Mouse (Mus musculus) intestine, postnatal 0 days (tissue): ENCODE measurements at regions not wholly inside any gene's neighbourhood (a gene's known extent, or its start where the extent isn't known, plus 50 kb on each side); places are given as distances from the start of the nearest gene placed in this dataset.

Experiments used
- ATAC-seq: fragments of 200-750 bp; cut with Nextera tagmentation; 2 replicates; pipeline ENCODE4 v1.8.0; 2017; ENCODE audit warnings: mild to moderate bottlenecking, moderate TSS enrichment, moderate library complexity
- H3K27ac ChIP-seq: fragments of 300-500 bp; sonication (generic); 2 replicates; pipeline ENCODE4 v1.5.1; 2014; ENCODE audit warnings: mild to moderate bottlenecking, low read depth, low read length, moderate library complexity
- H3K27me3 ChIP-seq: fragments of 300-500 bp; sonication (generic); replicated peaks from 2 replicates; pipeline ENCODE4 v1.6.1; 2014; ENCODE audit warnings: low read length, mixed read lengths; ENCODE audit not compliant: control insufficient read depth, insufficient read depth
- H3K36me3 ChIP-seq: fragments of 300-500 bp; sonication (generic); 2 replicates; pipeline ENCODE4 v1.6.1; 2014; ENCODE audit warnings: mild to moderate bottlenecking, moderate library complexity; ENCODE audit not compliant: control insufficient read depth, insufficient read depth
- H3K4me1 ChIP-seq: fragments of 300-500 bp; sonication (generic); replicated peaks from 2 replicates; pipeline ENCODE4 v1.6.1; 2014; ENCODE audit warnings: antibody characterized with exemption, low read length, mixed read lengths; ENCODE audit not compliant: control insufficient read depth, insufficient read depth
- H3K4me2 ChIP-seq: fragments of 300-500 bp; sonication (generic); replicated peaks from 2 replicates; pipeline ENCODE4 v1.6.1; 2014; ENCODE audit warnings: low read depth, mild to moderate bottlenecking, moderate library complexity
- H3K4me3 ChIP-seq: fragments of 300-500 bp; sonication (generic); 2 replicates; pipeline ENCODE4 v1.5.1; 2014; ENCODE audit warnings: low read depth, low read length
- H3K9ac ChIP-seq: fragments of 300-500 bp; sonication (generic); 2 replicates; pipeline ENCODE4 v1.6.1; 2014; ENCODE audit warnings: mild to moderate bottlenecking, low read depth, low read length
- H3K9me3 ChIP-seq: fragments of 300-500 bp; sonication (generic); 2 replicates; pipeline ENCODE4 v1.6.1; 2016; ENCODE audit warnings: mixed run types; ENCODE audit not compliant: control insufficient read depth
- CTCF ChIP-seq: sonication (generic); IDR thresholded peaks from 2 replicates; pipeline ENCODE4 v1.5.1; 2016; ENCODE audit warnings: low read depth, mild to moderate bottlenecking, control low read depth, antibody characterized with exemption, moderate library complexity
- WGBS: fragments of 180-500 bp; shearing (Covaris S2); extraction: QIAGEN DNeasy Blood & Tissue Kit; methylation state at CpG from one replicate; pipeline ENCODE4 v1.1.7; 2014; 5-methylcytosine and 5-hydroxymethylcytosine counted together

- no peak for TF ChIP-seq CTCF
- H3K27ac ChIP-seq: no peak overlapping the region
- H3K9me3 ChIP-seq: no peaks in the 10 kb centered on the region
- no peaks in the 10 kb centered on the region for H3K4me1 ChIP-seq
- H3K4me2 ChIP-seq: no peak overlapping the region
- no peak overlapping the region for H3K4me3 ChIP-seq
- 57% methylated on average over 2 of the region's 2 CpGs for WGBS
- no peaks in the 10 kb centered on the region for H3K27me3 ChIP-seq
- H3K9ac ChIP-seq: no peak overlapping the region
- H3K36me3 ChIP-seq: no peaks in the 10 kb centered on the region
- no peak for ATAC-seq
These were observed 123.2 kb downstream of the Atp6ap1l start for GRCm38 (mm10) chr13:90781974-90782373.

DNA sequence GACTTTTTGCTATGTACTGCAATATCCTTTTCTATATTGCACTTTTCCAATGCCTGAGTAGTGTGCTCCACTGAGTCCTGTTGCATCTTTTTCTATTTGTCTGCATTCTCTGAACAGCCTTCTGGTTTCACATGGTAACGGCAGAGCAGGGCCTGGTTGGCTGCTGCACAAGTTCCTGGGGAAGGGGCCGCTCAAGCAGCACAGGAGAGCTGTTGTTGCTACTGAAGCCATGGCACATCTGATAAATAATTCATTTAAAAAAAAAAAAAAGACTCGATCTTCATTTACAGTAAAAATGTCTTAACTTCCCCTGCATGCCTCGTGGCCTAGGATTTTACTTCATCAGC is 127.2 kb downstream of the Atp6ap1l start:
- Histone ChIP-seq H3K9me3 (no peaks in the 10 kb centered on the region), H3K4me2 (no peak overlapping the region), H3K9ac (no peak overlapping the region), H3K4me3 (no peak overlapping the region), H3K36me3 (no peaks in the 10 kb centered on the region), H3K27me3 (no peaks in the 10 kb centered on the region), H3K4me1 (no peaks in the 10 kb centered on the region), H3K27ac (no peak overlapping the region)
- no peak for TF ChIP-seq CTCF
- no peak for ATAC-seq
- 73% methylated on average over 4 of the region's 4 CpGs for WGBS

GRCm38 (mm10) chr13:90777123-90777951 is 127.8 kb downstream of the Atp6ap1l start:
- H3K4me1 ChIP-seq: no peaks in the 10 kb centered on the region
- ATAC-seq: no peak
- no peak overlapping the region for H3K4me3 ChIP-seq
- H3K9me3 ChIP-seq: no peaks in the 10 kb centered on the region
- no peaks in the 10 kb centered on the region for H3K36me3 ChIP-seq
- no peaks in the 10 kb centered on the region for H3K27me3 ChIP-seq
- H3K27ac ChIP-seq: no peak overlapping the region
- TF ChIP-seq CTCF: no peak
- no peak overlapping the region for H3K9ac ChIP-seq
- H3K4me2 ChIP-seq: no peak overlapping the region
- 89% methylated on average over 5 of the region's 5 CpGs for WGBS

GRCm38 (mm10) chr13:90762154-90762553 is 143.0 kb downstream of the Atp6ap1l start:
- Histone ChIP-seq H3K9me3 (no peaks in the 10 kb centered on the region), H3K4me1 (no peaks in the 10 kb centered on the region), H3K36me3 (no peaks in the 10 kb centered on the region), H3K9ac (no peak overlapping the region), H3K4me3 (no peak overlapping the region), H3K27me3 (no peaks in the 10 kb centered on the region), H3K4me2 (no peak overlapping the region), H3K27ac (no peak overlapping the region)
- no peak for TF ChIP-seq CTCF
- 65% methylated on average over 2 of the region's 2 CpGs for WGBS
- no peak; the same call in 1 of the 2 replicates for ATAC-seq

DNA sequence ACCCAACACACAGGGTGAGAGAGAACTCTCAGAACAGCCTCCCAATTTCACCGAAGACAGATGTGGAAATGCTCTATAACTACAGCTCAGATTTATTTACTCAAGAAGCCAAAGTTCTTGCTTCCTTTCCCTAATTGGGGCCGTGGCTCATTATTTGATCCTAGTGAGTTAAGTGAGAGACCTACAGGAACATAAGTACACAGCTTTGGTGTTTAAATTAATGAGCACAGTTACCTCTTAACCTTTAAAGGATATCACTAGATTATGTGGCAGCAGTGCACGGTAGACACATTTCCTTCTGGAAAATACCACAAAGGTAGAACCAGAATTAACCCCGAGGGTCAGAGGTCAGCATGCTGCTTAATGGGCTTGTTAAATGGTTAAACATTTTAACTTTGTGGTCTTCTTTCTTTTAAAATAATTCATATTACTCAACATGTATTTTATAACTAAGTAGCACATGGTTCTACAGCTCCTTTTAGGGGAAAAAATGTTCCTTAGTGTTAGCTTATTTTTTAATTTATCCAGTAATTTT is 144.6 kb downstream of the Atp6ap1l start:
- TF ChIP-seq CTCF: no peak
- H3K36me3 ChIP-seq: no peaks in the 10 kb centered on the region
- H3K4me3 ChIP-seq: no peak overlapping the region
- no peak overlapping the region for H3K9ac ChIP-seq
- no peaks in the 10 kb centered on the region for H3K9me3 ChIP-seq
- 56% methylated on average over 4 of the region's 4 CpGs for WGBS
- H3K4me1 ChIP-seq: no peaks in the 10 kb centered on the region
- H3K4me2 ChIP-seq: no peak overlapping the region
- no peaks in the 10 kb centered on the region for H3K27me3 ChIP-seq
- ATAC-seq: no peak
- no peak overlapping the region for H3K27ac ChIP-seq

DNA sequence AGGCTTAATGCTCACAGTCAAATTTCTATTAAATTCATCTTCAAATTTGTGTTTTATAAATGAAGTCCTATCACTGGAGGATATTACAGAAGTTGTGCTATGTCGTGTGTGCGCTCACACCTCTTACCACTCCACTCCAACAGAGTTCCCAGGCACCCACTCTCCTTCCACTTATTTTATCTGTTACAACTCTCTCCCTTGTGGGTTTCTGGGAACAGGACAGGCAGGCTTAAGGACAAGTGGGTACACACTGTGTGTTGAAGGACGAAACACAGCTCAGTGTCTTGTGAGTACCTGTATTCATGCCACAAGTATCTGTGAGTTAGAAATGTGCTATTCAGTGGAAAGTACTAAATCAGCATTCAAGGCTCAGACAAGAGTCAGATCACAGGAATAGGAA is 150.7 kb downstream of the Atp6ap1l start:
- no peak for ATAC-seq
- Histone ChIP-seq H3K9me3 (no peaks in the 10 kb centered on the region), H3K27me3 (no peaks in the 10 kb centered on the region), H3K9ac (no peak overlapping the region), H3K36me3 (no peaks in the 10 kb centered on the region), H3K4me3 (no peak overlapping the region), H3K4me1 (no peaks in the 10 kb centered on the region), H3K27ac (no peak overlapping the region), H3K4me2 (no peak overlapping the region)
- TF ChIP-seq CTCF: no peak
- WGBS: 88% methylated on average over 3 of the region's 3 CpGs

DNA sequence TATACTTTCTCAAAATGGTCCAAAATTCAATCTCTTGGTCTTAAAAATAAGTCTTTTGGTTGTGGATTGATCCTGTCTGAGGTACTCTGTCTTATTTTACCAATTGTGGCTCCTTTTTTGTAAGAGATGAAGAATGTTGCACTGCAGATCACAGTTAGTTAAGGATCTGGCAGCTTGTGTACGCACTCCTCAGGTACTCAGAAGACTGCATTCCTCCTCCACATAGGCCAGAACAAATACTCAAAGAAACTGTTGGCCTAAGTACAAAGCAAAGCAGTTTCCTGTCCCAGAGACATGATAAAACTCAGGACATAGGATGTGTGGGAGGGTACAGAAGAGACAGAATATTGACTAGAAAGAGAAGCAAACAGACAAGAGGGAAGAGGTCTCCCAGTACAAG is 155.4 kb downstream of the Atp6ap1l start:
- Histone ChIP-seq H3K4me1 (no peaks in the 10 kb centered on the region), H3K27ac (no peak overlapping the region), H3K36me3 (no peaks in the 10 kb centered on the region), H3K27me3 (no peaks in the 10 kb centered on the region), H3K9ac (no peak overlapping the region), H3K4me3 (no peak overlapping the region), H3K9me3 (no peaks in the 10 kb centered on the region), H3K4me2 (no peak overlapping the region)
- ATAC-seq: no peak
- WGBS: 80% methylated on average over 1 of the region's 1 CpGs
- TF ChIP-seq CTCF: no peak
